Mouse (Mus musculus) C2C12 (cell line): ENCODE results near the gene Sntg2.

Source experiments
- CEBPB ChIP-seq: IDR thresholded peaks from one replicate; pipeline ENCODE4 v1.6.1; 2011; ENCODE audit warnings: low read depth, mild to moderate bottlenecking, control low read depth, moderate library complexity
- CTCF ChIP-seq: IDR thresholded peaks from one replicate; pipeline ENCODE4 v1.5.1; 2011; ENCODE audit not compliant: control insufficient read depth, insufficient read depth, insufficient read length
- FOSL1 ChIP-seq: IDR thresholded peaks from one replicate; pipeline ENCODE4 v1.8.0; 2011; ENCODE audit warnings: mild to moderate bottlenecking, low read length; ENCODE audit not compliant: poor library complexity, insufficient read depth, severe bottlenecking
- MYOD1 ChIP-seq: IDR thresholded peaks from one replicate; pipeline ENCODE4 v1.6.1; 2011; ENCODE audit warnings: low read depth; ENCODE audit not compliant: control insufficient read depth, insufficient read length
- MYOG ChIP-seq: IDR thresholded peaks from one replicate; pipeline ENCODE4 v1.6.1; 2011; ENCODE audit not compliant: control insufficient read depth, insufficient read length; ENCODE audit errors: extremely low read depth
- USF1 ChIP-seq: IDR thresholded peaks from one replicate; pipeline ENCODE4 v1.6.1; 2011; ENCODE audit warnings: low read depth, mild to moderate bottlenecking, control low read depth, moderate library complexity

GRCm38 (mm10) chr12:30344806-30345205, 28.4 kb downstream of the Sntg2 start:
- no peak for TF ChIP-seq MYOG
- TF ChIP-seq CTCF: no peak
- TF ChIP-seq CEBPB: no peak
- TF ChIP-seq USF1: no peak
- TF ChIP-seq MYOD1: no peak
- TF ChIP-seq FOSL1: no peak
